Mouse (Mus musculus) forebrain, embryonic 11.5 days (tissue): ENCODE measurements around the gene Mesp2. TPM values are rescaled to one million over a fixed set of nuclear protein-coding genes. Genes with fewer than 3 reads are reported as not detected.
"Not testable (repeated sequence)": the region's sequence is repeated elsewhere in the genome, so short reads cannot be mapped to it uniquely, and the experiment has no call there.

Source experiments
- ATAC-seq: fragments of 200-750 bp; cut with Nextera tagmentation; replicated peaks from 2 replicates; pipeline ENCODE4 v1.8.0; 2017; ENCODE audit warnings: moderate TSS enrichment; ENCODE audit not compliant: low FRiP score
- DNase-seq: peaks from one replicate; pipeline ENCODE4 v3.0.0-alpha.2; 2017; ENCODE audit warnings: low spot score
- H3K27ac ChIP-seq: fragments of 300-500 bp; sonication (generic); 2 replicates; pipeline ENCODE4 v1.5.1; 2014; ENCODE audit warnings: low read depth, low read length
- H3K27me3 ChIP-seq: fragments of 300-500 bp; sonication (generic); 2 replicates; pipeline ENCODE4 v1.6.1; 2014; ENCODE audit warnings: mild to moderate bottlenecking, low read length, mixed read lengths; ENCODE audit not compliant: control insufficient read depth, insufficient read depth
- H3K36me3 ChIP-seq: fragments of 300-500 bp; sonication (generic); 2 replicates; pipeline ENCODE4 v1.6.1; 2014; ENCODE audit warnings: mild to moderate bottlenecking, low read length, moderate library complexity, mixed read lengths; ENCODE audit not compliant: control insufficient read depth, insufficient read depth
- H3K4me1 ChIP-seq: fragments of 300-500 bp; sonication (generic); replicated peaks from 2 replicates; pipeline ENCODE4 v1.6.1; 2014; ENCODE audit warnings: low read length, mixed read lengths; ENCODE audit not compliant: control insufficient read depth, insufficient read depth
- H3K4me2 ChIP-seq: fragments of 300-500 bp; sonication (generic); 2 replicates; pipeline ENCODE4 v1.6.1; 2014; ENCODE audit warnings: low read depth, mild to moderate bottlenecking, low read length, moderate library complexity, mixed read lengths; ENCODE audit not compliant: severe bottlenecking
- H3K4me3 ChIP-seq: fragments of 300-500 bp; sonication (generic); 2 replicates; pipeline ENCODE4 v1.5.1; 2014; ENCODE audit warnings: low read depth, low read length
- H3K9ac ChIP-seq: fragments of 300-500 bp; sonication (generic); 2 replicates; pipeline ENCODE4 v1.6.1; 2014; ENCODE audit warnings: low read length
- H3K9me3 ChIP-seq: fragments of 300-500 bp; sonication (generic); 2 replicates; pipeline ENCODE4 v1.6.1; 2016; ENCODE audit warnings: low read length, mixed read lengths; ENCODE audit not compliant: control insufficient read depth
- WGBS: fragments of 180-500 bp; shearing (Covaris S2); extraction: QIAGEN DNeasy Blood & Tissue Kit; methylation state at CpG from one replicate; pipeline ENCODE4 v1.1.7; 2014; 5-methylcytosine and 5-hydroxymethylcytosine counted together
- polyA plus RNA-seq: library from polyadenylated mRNA; unstranded; fragments of >200 nt; fragmentation: Nextera tagmentation; extraction: Ambion mirVana; gene quantifications from 2 replicates; pipeline ENCODE4 v1.2.1, GENCODE M21; 2014

Gene Mesp2
- polyA plus RNA-seq, 1 experiment from 2014 or later = 0.37 TPM

- ATAC-seq = no peak
- H3K4me2 ChIP-seq = no peak overlapping the region
- no peak overlapping the region for H3K9ac ChIP-seq
- no peaks in the 10 kb centered on the region for H3K9me3 ChIP-seq
- no peaks in the 10 kb centered on the region for H3K36me3 ChIP-seq
- no peak overlapping the region for H3K27ac ChIP-seq
- H3K4me1 ChIP-seq = no peaks in the 10 kb centered on the region; the same call in 1 of the 2 replicates
- DNase-seq = no peak
- no peak overlapping the region for H3K4me3 ChIP-seq
- 83% methylated on average over 11 of the region's 11 CpGs for WGBS
- H3K27me3 ChIP-seq = no peaks in the 10 kb centered on the region
These were observed 28.6 kb upstream of the Mesp2 start for GRCm38 (mm10) chr7:79781826-79782515.

GRCm38 (mm10) chr7:79782516-79782855, 28.0 kb upstream of the Mesp2 start:
- DNase-seq (no peak), ATAC-seq (no peak)
- no peaks in the 10 kb centered on the region; the same call in 1 of the 2 replicates for H3K4me1 ChIP-seq
- no peaks in the 10 kb centered on the region for H3K9me3 ChIP-seq
- H3K27me3 ChIP-seq = no peaks in the 10 kb centered on the region
- H3K36me3 ChIP-seq = no peaks in the 10 kb centered on the region
- no peak overlapping the region for H3K9ac ChIP-seq
- H3K4me2 ChIP-seq = no peak overlapping the region
- no peak overlapping the region for H3K4me3 ChIP-seq
- H3K27ac ChIP-seq = no peak overlapping the region
- 80% methylated on average over 2 of the region's 2 CpGs for WGBS

- no peak overlapping the region for H3K9ac ChIP-seq
- no peak overlapping the region for H3K27ac ChIP-seq
- H3K4me2 ChIP-seq = no peak overlapping the region
- peak; percentile 79 for DNase-seq
- H3K4me3 ChIP-seq = no peak overlapping the region
- ATAC-seq = 0 out of 2 replicates have a peak, but pooled peaks have one; percentile 30
- WGBS = 20% methylated on average over 6 of the region's 6 CpGs
- H3K4me1 ChIP-seq = peaks cover 4% of the 10 kb centered on the region; the same call in 1 of the 2 replicates
- H3K36me3 ChIP-seq = no peaks in the 10 kb centered on the region
- peaks cover 2% of the 10 kb centered on the region for H3K27me3 ChIP-seq
- H3K9me3 ChIP-seq = no peaks in the 10 kb centered on the region
These were observed 24.2 kb upstream of the Mesp2 start for GRCm38 (mm10) chr7:79786295-79786694.

- not testable (repeated sequence) for ATAC-seq, H3K9me3 ChIP-seq, DNase-seq, H3K4me2 ChIP-seq, H3K27ac ChIP-seq, H3K4me1 ChIP-seq, H3K36me3 ChIP-seq, H3K9ac ChIP-seq, H3K4me3 ChIP-seq
- WGBS = 12% methylated on average over 2 of the region's 2 CpGs
- peaks cover 30% of the 10 kb centered on the region for H3K27me3 ChIP-seq
These were observed 20.7 kb upstream of the Mesp2 start for GRCm38 (mm10) chr7:79789812-79790211.

- peak overlapping the region; percentile 55 for H3K4me2 ChIP-seq
- H3K36me3 ChIP-seq = no peaks in the 10 kb centered on the region
- 2% methylated on average over 80 of the region's 80 CpGs for WGBS
- H3K9ac ChIP-seq = peak overlapping the region; percentile 55
- DNase-seq (peak; percentile 79), ATAC-seq (0 out of 2 replicates have a peak, but pooled peaks have one; percentile 15)
- no peak overlapping the region for H3K27ac ChIP-seq
- peak overlapping the region; percentile 37 for H3K4me3 ChIP-seq
- no peaks in the 10 kb centered on the region for H3K9me3 ChIP-seq
- peaks cover 9% of the 10 kb centered on the region for H3K4me1 ChIP-seq
- peaks cover 30% of the 10 kb centered on the region for H3K27me3 ChIP-seq
These were observed 17.7 kb upstream of the Mesp2 start for GRCm38 (mm10) chr7:79792635-79793421.

GRCm38 (mm10) chr7:79793688-79794087, 16.8 kb upstream of the Mesp2 start, which contains the start of gene Mesp1:
Mesp1 (minus strand) TSS chr7:79793788.
- peak within 1 kb of the TSS; percentile 55 for H3K4me2 ChIP-seq
- peak within 1 kb of the TSS; percentile 37 for H3K4me3 ChIP-seq
- ATAC-seq (no peak), DNase-seq (no peak)
- no peaks in the 10 kb centered on the region for H3K9me3 ChIP-seq
- peak within 1 kb of the TSS; percentile 55 for H3K9ac ChIP-seq
- H3K27me3 ChIP-seq = peaks cover 30% of the 10 kb centered on the region
- no peak within 1 kb of the TSS for H3K27ac ChIP-seq
- peaks cover 9% of the 10 kb centered on the region for H3K4me1 ChIP-seq
- H3K36me3 ChIP-seq = no peaks in the 10 kb centered on the region
- WGBS = 70% methylated on average over 6 of the region's 6 CpGs

- Histone ChIP-seq H3K9me3 (no peaks in the 10 kb centered on the region), H3K27ac (no peak overlapping the region), H3K9ac (no peak overlapping the region), H3K4me3 (no peak overlapping the region), H3K36me3 (no peaks in the 10 kb centered on the region), H3K4me1 (no peaks in the 10 kb centered on the region), H3K27me3 (peaks cover 6% of the 10 kb centered on the region), H3K4me2 (no peak overlapping the region)
- 34% methylated on average over 5 of the region's 5 CpGs for WGBS
- no peak for DNase-seq
- no peak for ATAC-seq
These were observed 11.9 kb upstream of the Mesp2 start for GRCm38 (mm10) chr7:79798606-79799005.

- H3K36me3 ChIP-seq = no peaks in the 10 kb centered on the region
- H3K9me3 ChIP-seq = no peaks in the 10 kb centered on the region
- no peaks in the 10 kb centered on the region for H3K4me1 ChIP-seq
- H3K9ac ChIP-seq = no peak overlapping the region
- 4% methylated on average over 8 of the region's 8 CpGs for WGBS
- DNase-seq (peak; percentile 89), ATAC-seq (no peak)
- H3K27me3 ChIP-seq = peaks cover 1% of the 10 kb centered on the region
- no peak overlapping the region for H3K4me3 ChIP-seq
- no peak overlapping the region for H3K4me2 ChIP-seq
- no peak overlapping the region for H3K27ac ChIP-seq
These were observed 11.5 kb upstream of the Mesp2 start for GRCm38 (mm10) chr7:79799048-79799447.
